Mouse (Mus musculus): ENCODE results near the gene Trpm5. TPM values are rescaled to one million over a fixed set of nuclear protein-coding genes. Genes with fewer than 3 reads are reported as not detected.

The Trpm5 gene
- polyA plus RNA-seq, 1 experiment, result not detected

DNA sequence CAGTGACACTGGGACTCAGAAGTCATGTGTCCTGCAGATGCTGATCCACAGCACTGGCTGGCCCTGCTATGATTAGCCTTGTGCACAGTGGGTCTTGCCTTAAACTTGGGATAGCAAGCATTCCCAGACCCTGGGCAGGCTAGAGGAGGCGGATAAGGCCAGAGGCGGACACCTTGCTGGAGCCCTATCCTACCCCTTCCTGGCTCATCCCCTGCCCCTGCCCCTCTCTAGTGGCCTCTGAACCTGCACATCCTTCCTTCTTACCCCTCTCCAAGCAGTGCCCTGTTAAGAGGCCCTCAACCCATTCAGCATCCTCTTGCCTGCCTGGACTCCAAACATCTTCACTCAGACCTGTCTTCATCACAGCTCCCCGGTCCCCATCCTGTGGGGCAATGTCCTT, 53.9 kb downstream of the Trpm5 start:
- H3K4me1 ChIP-seq (ENCODE audit: control insufficient read depth), result no peaks in the 10 kb centered on the region; the same call in 1 of the 2 replicates
- peaks cover 4% of the 10 kb centered on the region for H3K9me3 ChIP-seq (ENCODE audit: control insufficient read depth, low read length)
- H3K4me3 ChIP-seq (replicated peaks), result no peak overlapping the region
- TF ChIP-seq TAL1 (IDR thresholded peaks at IDR 0.05; ENCODE audit: low read length) (no peak), GATA1 (IDR thresholded peaks at IDR 0.05; ENCODE audit: low read length) (no peak)
- no peaks in the 10 kb centered on the region for H3K36me3 ChIP-seq (ENCODE audit: control insufficient read depth)
- H3K27me3 ChIP-seq (ENCODE audit: control insufficient read depth), result no peaks in the 10 kb centered on the region

DNA sequence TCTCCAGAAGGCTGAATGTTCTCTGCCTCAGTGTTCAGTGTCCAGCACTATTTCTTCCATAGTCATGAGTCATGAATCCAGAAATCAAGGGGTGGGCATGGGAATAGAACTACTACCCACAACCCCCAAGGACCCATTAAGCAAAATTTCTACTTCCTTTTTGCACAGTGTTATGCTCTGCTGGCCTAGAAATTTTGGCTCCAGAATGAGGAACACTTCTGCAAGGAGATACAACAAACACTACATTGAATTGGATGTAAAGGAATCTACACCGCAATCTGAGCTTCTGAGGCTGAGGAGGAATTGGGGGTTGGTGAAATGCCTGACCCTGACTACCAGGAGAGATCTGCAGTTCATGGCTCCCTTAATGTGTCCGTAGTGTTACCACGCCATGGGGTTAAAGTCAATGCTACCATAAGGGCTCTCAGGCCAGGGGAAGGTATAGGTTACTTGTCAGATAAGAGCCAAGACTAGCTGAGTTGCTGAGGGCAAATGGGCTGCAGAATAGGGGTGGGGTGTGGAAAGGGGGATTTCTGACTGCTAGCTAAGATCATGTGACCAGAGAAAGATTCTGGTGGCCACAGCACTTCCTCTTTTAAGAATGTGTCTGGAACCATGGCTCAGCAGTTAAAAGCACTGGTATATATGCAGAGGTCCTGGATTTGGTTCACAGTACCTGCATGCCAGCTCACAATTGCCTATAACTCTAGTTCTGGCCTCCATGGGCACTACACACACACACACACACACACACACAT, 56.1 kb downstream of the Trpm5 start:
- H3K4me1 ChIP-seq (ENCODE audit: control insufficient read depth), result no peaks in the 10 kb centered on the region; the same call in 1 of the 2 replicates
- H3K27me3 ChIP-seq (ENCODE audit: control insufficient read depth), result no peaks in the 10 kb centered on the region; the same call in 1 of the 2 replicates
- H3K9me3 ChIP-seq (ENCODE audit: control insufficient read depth, low read length), result no peaks in the 10 kb centered on the region
- TF ChIP-seq GATA1 (IDR thresholded peaks at IDR 0.05; ENCODE audit: low read length) (no peak), TAL1 (IDR thresholded peaks at IDR 0.05; ENCODE audit: low read length) (no peak)
- H3K36me3 ChIP-seq (ENCODE audit: control insufficient read depth), result no peaks in the 10 kb centered on the region
- H3K4me3 ChIP-seq (replicated peaks), result no peak overlapping the region

- H3K4me3 ChIP-seq (replicated peaks), result no peak overlapping the region
- TF ChIP-seq GATA1 (IDR thresholded peaks at IDR 0.05; ENCODE audit: low read length) (no peak), TAL1 (IDR thresholded peaks at IDR 0.05; ENCODE audit: low read length) (no peak)
- H3K4me1 ChIP-seq (ENCODE audit: control insufficient read depth), result no peaks in the 10 kb centered on the region; the same call in 1 of the 2 replicates
- H3K36me3 ChIP-seq (ENCODE audit: control insufficient read depth), result no peaks in the 10 kb centered on the region
- H3K27me3 ChIP-seq (ENCODE audit: control insufficient read depth), result no peaks in the 10 kb centered on the region; the same call in 1 of the 2 replicates
- no peaks in the 10 kb centered on the region for H3K9me3 ChIP-seq (ENCODE audit: control insufficient read depth, low read length)
Measured at GRCm38 (mm10) chr7:143037306-143037705, 57.1 kb downstream of the Trpm5 start.

GRCm38 (mm10) chr7:143036787-143037186, 57.7 kb downstream of the Trpm5 start:
- no peaks in the 10 kb centered on the region for H3K9me3 ChIP-seq (ENCODE audit: control insufficient read depth, low read length)
- H3K36me3 ChIP-seq (ENCODE audit: control insufficient read depth), result no peaks in the 10 kb centered on the region
- TF ChIP-seq GATA1 (IDR thresholded peaks at IDR 0.05; ENCODE audit: low read length), result no peak
- TF ChIP-seq TAL1 (IDR thresholded peaks at IDR 0.05; ENCODE audit: low read length), result no peak
- H3K4me3 ChIP-seq (replicated peaks), result no peak overlapping the region
- H3K27me3 ChIP-seq (ENCODE audit: control insufficient read depth), result no peaks in the 10 kb centered on the region; the same call in 1 of the 2 replicates
- no peaks in the 10 kb centered on the region; the same call in 1 of the 2 replicates for H3K4me1 ChIP-seq (ENCODE audit: control insufficient read depth)

- no peaks in the 10 kb centered on the region for H3K36me3 ChIP-seq (ENCODE audit: control insufficient read depth)
- no peaks in the 10 kb centered on the region for H3K9me3 ChIP-seq (ENCODE audit: control insufficient read depth, low read length)
Measured at GRCm38 (mm10) chr7:143034519-143035450, 59.7 kb downstream of the Trpm5 start.

GRCm38 (mm10) chr7:143034112-143034511, 60.3 kb downstream of the Trpm5 start:
- Histone ChIP-seq H3K36me3 (ENCODE audit: control insufficient read depth) (no peaks in the 10 kb centered on the region), H3K4me1 (ENCODE audit: control insufficient read depth) (no peaks in the 10 kb centered on the region), H3K27me3 (ENCODE audit: control insufficient read depth) (no peaks in the 10 kb centered on the region; the same call in 1 of the 2 replicates), H3K9me3 (ENCODE audit: control insufficient read depth, low read length) (no peaks in the 10 kb centered on the region), H3K4me3 (replicated peaks) (no peak overlapping the region)
- TF ChIP-seq TAL1 (IDR thresholded peaks at IDR 0.05; ENCODE audit: low read length), result no peak
- TF ChIP-seq GATA1 (IDR thresholded peaks at IDR 0.05; ENCODE audit: low read length), result no peak

More at GRCm38 (mm10) chr7:143034519-143035450, 59.7 kb downstream of the Trpm5 start:
- TF ChIP-seq GATA1 (IDR thresholded peaks at IDR 0.05; ENCODE audit: low read length) (no peak), TAL1 (IDR thresholded peaks at IDR 0.05; ENCODE audit: low read length) (no peak)
- H3K27me3 ChIP-seq (ENCODE audit: control insufficient read depth), result no peaks in the 10 kb centered on the region; the same call in 1 of the 2 replicates
- no peak overlapping the region for H3K4me3 ChIP-seq (replicated peaks)
- H3K4me1 ChIP-seq (ENCODE audit: control insufficient read depth), result no peaks in the 10 kb centered on the region; the same call in 1 of the 2 replicates

- Histone ChIP-seq H3K27me3 (ENCODE audit: control insufficient read depth) (no peaks in the 10 kb centered on the region; the same call in 1 of the 2 replicates), H3K4me1 (ENCODE audit: control insufficient read depth) (no peaks in the 10 kb centered on the region), H3K36me3 (ENCODE audit: control insufficient read depth) (no peaks in the 10 kb centered on the region), H3K9me3 (ENCODE audit: control insufficient read depth, low read length) (no peaks in the 10 kb centered on the region), H3K4me3 (replicated peaks) (no peak overlapping the region)
- no peak for TF ChIP-seq TAL1 (IDR thresholded peaks at IDR 0.05; ENCODE audit: low read length)
- TF ChIP-seq GATA1 (IDR thresholded peaks at IDR 0.05; ENCODE audit: low read length), result no peak
Measured at GRCm38 (mm10) chr7:143033581-143033980, 60.9 kb downstream of the Trpm5 start.

GRCm38 (mm10) chr7:143031816-143032215, 62.6 kb downstream of the Trpm5 start:
- Histone ChIP-seq H3K36me3 (ENCODE audit: control insufficient read depth) (no peaks in the 10 kb centered on the region), H3K27me3 (ENCODE audit: control insufficient read depth) (no peaks in the 10 kb centered on the region; the same call in 1 of the 2 replicates), H3K4me1 (ENCODE audit: control insufficient read depth) (no peaks in the 10 kb centered on the region), H3K4me3 (replicated peaks) (no peak overlapping the region), H3K9me3 (ENCODE audit: control insufficient read depth, low read length) (no peaks in the 10 kb centered on the region)
- TF ChIP-seq GATA1 (IDR thresholded peaks at IDR 0.05; ENCODE audit: low read length), result no peak
- TF ChIP-seq TAL1 (IDR thresholded peaks at IDR 0.05; ENCODE audit: low read length), result no peak

- H3K9me3 ChIP-seq (ENCODE audit: control insufficient read depth, low read length), result no peaks in the 10 kb centered on the region
- no peaks in the 10 kb centered on the region for H3K36me3 ChIP-seq (ENCODE audit: control insufficient read depth)
- no peaks in the 10 kb centered on the region for H3K4me1 ChIP-seq (ENCODE audit: control insufficient read depth)
- no peak for TF ChIP-seq TAL1 (IDR thresholded peaks at IDR 0.05; ENCODE audit: low read length)
- no peak for TF ChIP-seq GATA1 (IDR thresholded peaks at IDR 0.05; ENCODE audit: low read length)
- H3K4me3 ChIP-seq (replicated peaks), result no peak overlapping the region
- no peaks in the 10 kb centered on the region; the same call in 1 of the 2 replicates for H3K27me3 ChIP-seq (ENCODE audit: control insufficient read depth)
Measured at GRCm38 (mm10) chr7:143027196-143027595, 67.2 kb downstream of the Trpm5 start.
